Mouse (Mus musculus) megakaryocyte, embryonic 14.5 days (primary cell): ENCODE measurements at regions not wholly inside any gene's neighbourhood (a gene's known extent, or its start where the extent isn't known, plus 50 kb on each side); places are given as distances from the start of the nearest gene placed in this dataset.

Experiments used
- FLI1 ChIP-seq: IDR thresholded peaks from 2 replicates; pipeline ENCODE4 v1.6.1; 2012; ENCODE audit warnings: low read length, inconsistent platforms, mixed read lengths
- GATA1 ChIP-seq: IDR thresholded peaks from 3 replicates; pipeline ENCODE4 v1.6.1; 2012; ENCODE audit warnings: mixed read lengths, low read length, inconsistent platforms, borderline replicate concordance

DNA sequence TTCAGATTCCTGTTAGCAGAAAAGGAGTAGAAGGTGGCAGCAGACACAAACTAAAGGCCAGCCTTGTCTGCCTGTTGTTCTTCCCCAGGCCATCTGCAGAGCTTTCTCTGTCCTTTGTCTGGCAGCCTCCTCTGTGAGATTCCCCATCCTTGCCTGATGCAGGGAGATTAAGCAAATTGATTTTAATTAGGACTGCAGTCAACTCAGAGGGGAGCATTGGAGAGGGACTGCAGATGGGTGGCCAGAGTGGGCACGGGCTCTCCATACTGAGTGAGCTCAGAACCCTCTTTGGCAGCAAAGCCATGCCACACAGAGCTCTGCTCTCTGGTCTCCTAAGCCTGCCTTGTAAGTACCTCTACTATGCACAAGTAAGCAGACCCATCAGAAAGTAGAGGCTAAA, 158.5 kb downstream of the Maf start:
- TF ChIP-seq GATA1 (no peak), FLI1 (no peak)
